Mouse (Mus musculus): ENCODE measurements around the gene Echdc3.

Echdc3 gene

GRCm38 (mm10) chr2:6212724-6213511 lies at the start of gene Echdc3:
Echdc3 (minus strand) TSS chr2:6213033.
- peak; percentile 96 for DNase-seq (ENCODE audit: extremely low spot score)

GRCm38 (mm10) chr2:6261718-6262117 lies 48.9 kb upstream of the Echdc3 start:
- DNase-seq (ENCODE audit: extremely low spot score), result no peak

GRCm38 (mm10) chr2:6261201-6261672 lies 48.4 kb upstream of the Echdc3 start:
- DNase-seq (ENCODE audit: extremely low spot score), result peak; percentile 53

GRCm38 (mm10) chr2:6260661-6261060 lies 47.8 kb upstream of the Echdc3 start:
- DNase-seq (ENCODE audit: extremely low spot score), result no peak

GRCm38 (mm10) chr2:6259182-6259581 lies 46.3 kb upstream of the Echdc3 start:
- no peak for DNase-seq (ENCODE audit: extremely low spot score)

GRCm38 (mm10) chr2:6258026-6258425 lies 45.2 kb upstream of the Echdc3 start:
- no peak for DNase-seq (ENCODE audit: extremely low spot score)

GRCm38 (mm10) chr2:6257146-6257545 lies 44.3 kb upstream of the Echdc3 start:
- DNase-seq (ENCODE audit: extremely low spot score), result no peak

- DNase-seq (ENCODE audit: extremely low spot score), result no peak
Observed at GRCm38 (mm10) chr2:6255989-6256841, 43.4 kb upstream of the Echdc3 start.

- DNase-seq (ENCODE audit: extremely low spot score), result no peak
Observed at GRCm38 (mm10) chr2:6255402-6255988, 42.7 kb upstream of the Echdc3 start.

GRCm38 (mm10) chr2:6252491-6252890 lies 39.7 kb upstream of the Echdc3 start:
- DNase-seq (ENCODE audit: extremely low spot score), result no peak

- no peak for DNase-seq (ENCODE audit: extremely low spot score)
Observed at GRCm38 (mm10) chr2:6251076-6251496, 38.3 kb upstream of the Echdc3 start.

- DNase-seq (ENCODE audit: extremely low spot score), result no peak
Observed at GRCm38 (mm10) chr2:6241446-6241845, 28.6 kb upstream of the Echdc3 start.

GRCm38 (mm10) chr2:6240072-6240471 lies 27.2 kb upstream of the Echdc3 start:
- DNase-seq (ENCODE audit: extremely low spot score), result no peak

- no peak for DNase-seq (ENCODE audit: extremely low spot score)
Observed at GRCm38 (mm10) chr2:6239333-6239732, 26.5 kb upstream of the Echdc3 start.

GRCm38 (mm10) chr2:6238679-6239078 lies 25.8 kb upstream of the Echdc3 start:
- DNase-seq (ENCODE audit: extremely low spot score), result no peak

- DNase-seq (ENCODE audit: extremely low spot score), result no peak
Observed at GRCm38 (mm10) chr2:6238244-6238643, 25.4 kb upstream of the Echdc3 start.

- DNase-seq (ENCODE audit: extremely low spot score), result no peak
Observed at GRCm38 (mm10) chr2:6233353-6233752, 20.5 kb upstream of the Echdc3 start.

- no peak for DNase-seq (ENCODE audit: extremely low spot score)
Observed at GRCm38 (mm10) chr2:6232755-6233154, 19.9 kb upstream of the Echdc3 start.

- DNase-seq (ENCODE audit: extremely low spot score), result no peak
Observed at GRCm38 (mm10) chr2:6230865-6231264, 18.0 kb upstream of the Echdc3 start.

- no peak for DNase-seq (ENCODE audit: extremely low spot score)
Observed at GRCm38 (mm10) chr2:6229597-6230290, 16.9 kb upstream of the Echdc3 start.

- DNase-seq (ENCODE audit: extremely low spot score), result no peak
Observed at GRCm38 (mm10) chr2:6227059-6227445, 14.2 kb upstream of the Echdc3 start.
